Mouse (Mus musculus) right cerebral cortex, adult 18-20 months (tissue): Measurements from ENCODE around the gene Znrf2.
"Not testable (repeated sequence)": the region's sequence is repeated elsewhere in the genome, so short reads cannot be mapped to it uniquely, and the experiment has no call there.

Source experiments
- DNase-seq: peaks from one replicate; pipeline ENCODE4 v3.0.0; 2022; ENCODE audit warnings: mixed read lengths

Znrf2 gene

GRCm38 (mm10) chr6:54851778-54852177 is 35.1 kb downstream of the Znrf2 start:
- DNase-seq = no peak

- no peak for DNase-seq
These were observed 36.0 kb downstream of the Znrf2 start for GRCm38 (mm10) chr6:54852669-54853068.

- no peak for DNase-seq
These were observed 38.1 kb downstream of the Znrf2 start for GRCm38 (mm10) chr6:54854859-54855258.

- DNase-seq = no peak
These were observed 39.3 kb downstream of the Znrf2 start for GRCm38 (mm10) chr6:54855801-54856583.

- DNase-seq = not testable (repeated sequence)
These were observed 42.4 kb downstream of the Znrf2 start for GRCm38 (mm10) chr6:54859159-54859558.

- no peak for DNase-seq
These were observed 43.5 kb downstream of the Znrf2 start for GRCm38 (mm10) chr6:54860180-54860579.

GRCm38 (mm10) chr6:54866731-54867410 is 50.2 kb downstream of the Znrf2 start:
- no peak for DNase-seq

- DNase-seq = no peak
These were observed 50.7 kb downstream of the Znrf2 start for GRCm38 (mm10) chr6:54867411-54867745.

GRCm38 (mm10) chr6:54873029-54873428 is 56.3 kb downstream of the Znrf2 start:
- no peak for DNase-seq

- no peak for DNase-seq
These were observed 60.1 kb downstream of the Znrf2 start for GRCm38 (mm10) chr6:54876782-54877181.

GRCm38 (mm10) chr6:54877651-54878050 is 60.9 kb downstream of the Znrf2 start:
- no peak for DNase-seq

- DNase-seq = no peak
These were observed 61.8 kb downstream of the Znrf2 start for GRCm38 (mm10) chr6:54878546-54878945.

GRCm38 (mm10) chr6:54880086-54880485 is 63.4 kb downstream of the Znrf2 start:
- no peak for DNase-seq

GRCm38 (mm10) chr6:54883424-54883823 is 66.7 kb downstream of the Znrf2 start:
- no peak for DNase-seq

GRCm38 (mm10) chr6:54886195-54886594 is 69.5 kb downstream of the Znrf2 start:
- no peak for DNase-seq

- no peak for DNase-seq
These were observed 73.5 kb downstream of the Znrf2 start for GRCm38 (mm10) chr6:54890221-54890620.

- no peak for DNase-seq
These were observed 74.7 kb downstream of the Znrf2 start for GRCm38 (mm10) chr6:54891384-54891783.

GRCm38 (mm10) chr6:54900256-54900655 is 83.5 kb downstream of the Znrf2 start:
- DNase-seq = no peak

GRCm38 (mm10) chr6:54902547-54902946 is 85.8 kb downstream of the Znrf2 start:
- no peak for DNase-seq

GRCm38 (mm10) chr6:54906053-54907040 is 89.6 kb downstream of the Znrf2 start:
- no peak for DNase-seq

- DNase-seq = no peak
These were observed 98.3 kb downstream of the Znrf2 start for GRCm38 (mm10) chr6:54914977-54915376.

- no peak for DNase-seq
These were observed 99.4 kb downstream of the Znrf2 start for GRCm38 (mm10) chr6:54916163-54916562.

GRCm38 (mm10) chr6:54916941-54917340 is 100.2 kb downstream of the Znrf2 start:
- no peak for DNase-seq
